Comparison of ENCODE assay signal across 15 mouse cellular contexts in the genomic region with DNA sequence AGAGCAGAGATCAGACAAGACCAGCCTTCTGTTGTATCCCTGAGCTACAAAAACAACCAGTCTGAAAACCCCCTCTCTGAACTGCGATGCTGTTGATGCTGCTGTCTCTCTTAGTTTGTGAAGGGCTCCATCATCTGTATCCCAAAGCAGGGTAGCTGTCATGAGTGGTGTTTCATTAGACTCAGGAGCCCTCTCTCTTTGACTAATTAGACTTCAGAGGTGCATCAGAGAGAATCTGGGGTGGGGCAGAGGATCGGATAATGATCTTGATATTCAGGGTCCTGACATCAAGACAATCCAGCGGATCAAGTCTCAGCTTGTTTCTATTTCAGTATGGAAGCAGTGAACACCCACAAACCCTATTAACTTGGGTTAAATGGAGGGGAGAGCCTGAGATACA.
DNase-seq lines count a peak whose midpoint lies in the region; ATAC-seq lines count a peak whose summit lies in the region.
"Had no signal": no experiment of that assay in that cellular context is flagged by ENCODE, and none has a peak within 500 bp of the region (broad histone marks: within the 10 kb centered on the region; RNA-seq: fewer than 3 reads in every experiment).

No protein-coding gene starts in this region.

- no peak overlapping the region for H3K9ac ChIP-seq in forebrain, embryonic 14.5 days (ENCODE audit: low read length)
- no peak overlapping the region for H3K9ac ChIP-seq in hindbrain, embryonic 13.5 days
- H3K9ac ChIP-seq in midbrain, embryonic 13.5 days (replicated peaks) = no peak overlapping the region
- H3K9ac ChIP-seq: limb, embryonic 12.5 days; liver, embryonic 15.5 days had no signal

- peak overlapping the region; percentile 65; the same call in 1 of the 2 replicates for H3K27ac ChIP-seq in forebrain, embryonic 14.5 days (ENCODE audit: low read depth, low read length)
- H3K27ac ChIP-seq in hindbrain, embryonic 13.5 days = peak overlapping the region; percentile 70
- H3K27ac ChIP-seq in midbrain, embryonic 13.5 days = peak overlapping the region; percentile 71
- H3K27ac ChIP-seq: left cerebral cortex, adult 2 months; limb, embryonic 12.5 days; liver, embryonic 15.5 days had no signal

- no peaks in the 10 kb centered on the region for H3K36me3 ChIP-seq in forebrain, embryonic 14.5 days (ENCODE audit: control insufficient read depth, insufficient read depth, low read length)
- H3K36me3 ChIP-seq in hindbrain, embryonic 13.5 days = no peaks in the 10 kb centered on the region
- no peaks in the 10 kb centered on the region for H3K36me3 ChIP-seq in midbrain, embryonic 13.5 days
- H3K36me3 ChIP-seq: limb, embryonic 12.5 days; liver, embryonic 15.5 days had no signal

- peak; percentile 57 for ATAC-seq in forebrain, embryonic 14.5 days
- ATAC-seq in hindbrain, embryonic 13.5 days (ENCODE audit: low FRiP score) = peak; percentile 44; the same call in 1 of the 2 replicates
- peak; percentile 63; the same call in 1 of the 2 replicates for ATAC-seq in midbrain, embryonic 13.5 days
- ATAC-seq in megakaryocyte-erythroid progenitor cell, adult 5-6 weeks (replicated peaks; ENCODE audit: low FRiP score, low TSS enrichment, poor library complexity, severe bottlenecking) = no peak
- ATAC-seq: activated CD4-positive, CD25-positive, alpha-beta regulatory T cell, adult 4 months had no signal

- no peaks in the 10 kb centered on the region for H3K27me3 ChIP-seq in forebrain, embryonic 14.5 days (replicated peaks; ENCODE audit: control insufficient read depth, insufficient read depth, low read length)
- no peaks in the 10 kb centered on the region for H3K27me3 ChIP-seq in hindbrain, embryonic 13.5 days
- H3K27me3 ChIP-seq in midbrain, embryonic 13.5 days = no peaks in the 10 kb centered on the region
- H3K27me3 ChIP-seq: limb, embryonic 12.5 days; liver, embryonic 15.5 days had no signal

- 6% methylated on average over 3 of the region's 3 CpGs for WGBS in forebrain, embryonic 14.5 days
- 41% methylated on average over 3 of the region's 3 CpGs for WGBS in hindbrain, embryonic 13.5 days
- 19% methylated on average over 3 of the region's 3 CpGs for WGBS in midbrain, embryonic 13.5 days

- H3K4me1 ChIP-seq in forebrain, embryonic 14.5 days (ENCODE audit: control insufficient read depth, insufficient read depth, low read length) = peaks cover 11% of the 10 kb centered on the region
- H3K4me1 ChIP-seq in hindbrain, embryonic 13.5 days (replicated peaks) = peaks cover 11% of the 10 kb centered on the region
- peaks cover 27% of the 10 kb centered on the region for H3K4me1 ChIP-seq in midbrain, embryonic 13.5 days (replicated peaks)
- H3K4me1 ChIP-seq: limb, embryonic 12.5 days; liver, embryonic 15.5 days had no signal

- no peak for DNase-seq in forebrain, embryonic 14.5 days (ENCODE audit: low spot score)
- DNase-seq in retina, postnatal 1 day = peak; percentile 40
- DNase-seq in thymus, postnatal 0 days (ENCODE audit: low spot score) = no peak
- no peak for DNase-seq in gastrocnemius, postnatal 36 days
- DNase-seq: adrenal gland, postnatal 25 days; heart, adult 11 months; lung, postnatal 10 days had no signal

- no peak overlapping the region for H3K4me2 ChIP-seq in forebrain, embryonic 14.5 days (ENCODE audit: low read length)
- no peak overlapping the region for H3K4me2 ChIP-seq in hindbrain, embryonic 13.5 days
- no peak overlapping the region for H3K4me2 ChIP-seq in midbrain, embryonic 13.5 days (replicated peaks)
- H3K4me2 ChIP-seq: limb, embryonic 12.5 days; liver, embryonic 15.5 days had no signal

- H3K4me3 ChIP-seq in forebrain, embryonic 14.5 days (ENCODE audit: low read depth, low read length) = no peak overlapping the region
- no peak overlapping the region for H3K4me3 ChIP-seq in hindbrain, embryonic 13.5 days
- no peak overlapping the region for H3K4me3 ChIP-seq in midbrain, embryonic 13.5 days (replicated peaks)
- H3K4me3 ChIP-seq: left cerebral cortex, adult 2 months; limb, embryonic 12.5 days; liver, embryonic 15.5 days; megakaryocyte, embryonic 14.5 days had no signal

- no peaks in the 10 kb centered on the region for H3K9me3 ChIP-seq in forebrain, embryonic 14.5 days (replicated peaks; ENCODE audit: control insufficient read depth, low read length)
- no peaks in the 10 kb centered on the region for H3K9me3 ChIP-seq in hindbrain, embryonic 13.5 days
- H3K9me3 ChIP-seq in midbrain, embryonic 13.5 days = no peaks in the 10 kb centered on the region
- H3K9me3 ChIP-seq: limb, embryonic 12.5 days; liver, embryonic 15.5 days had no signal

- intact Hi-C loops in gastrocnemius, postnatal 36 days (cut with DNase I) = no loop called here
